Mouse (Mus musculus): ENCODE results near the gene Ptprg. TPM values are rescaled to one million over a fixed set of nuclear protein-coding genes. Genes with fewer than 3 reads are reported as not detected.
"Not testable (repeated sequence)": the region's sequence is repeated elsewhere in the genome, so short reads cannot be mapped to it uniquely, and the experiment has no call there.

The Ptprg gene
- polyA plus RNA-seq, 1 experiment from 2014 or later: 27.1 TPM

GRCm38 (mm10) chr14:12047637-12048036 is 494.3 kb downstream of the Ptprg start:
- ATAC-seq (no peak), DNase-seq (ENCODE audit: low spot score) (no peak)
- Histone ChIP-seq H3K27ac (ENCODE audit: low read depth, low read length) (no peak overlapping the region), H3K36me3 (ENCODE audit: control insufficient read depth, insufficient read depth, low read length) (no peaks in the 10 kb centered on the region), H3K27me3 (replicated peaks; ENCODE audit: control insufficient read depth, insufficient read depth, low read length) (no peaks in the 10 kb centered on the region), H3K9me3 (replicated peaks; ENCODE audit: control insufficient read depth, low read length) (no peaks in the 10 kb centered on the region), H3K4me2 (ENCODE audit: low read length) (no peak overlapping the region), H3K4me3 (ENCODE audit: low read depth, low read length) (no peak overlapping the region), H3K9ac (ENCODE audit: low read length) (no peak overlapping the region), H3K4me1 (ENCODE audit: control insufficient read depth, insufficient read depth, low read length) (no peaks in the 10 kb centered on the region)
- 97% methylated on average over 4 of the region's 4 CpGs for WGBS

- H3K27ac ChIP-seq (ENCODE audit: low read depth, low read length): no peak overlapping the region
- WGBS: 31% methylated on average over 5 of the region's 5 CpGs
- no peaks in the 10 kb centered on the region for H3K27me3 ChIP-seq (replicated peaks; ENCODE audit: control insufficient read depth, insufficient read depth, low read length)
- no peaks in the 10 kb centered on the region for H3K4me1 ChIP-seq (ENCODE audit: control insufficient read depth, insufficient read depth, low read length)
- no peaks in the 10 kb centered on the region for H3K9me3 ChIP-seq (replicated peaks; ENCODE audit: control insufficient read depth, low read length)
- ATAC-seq (no peak), DNase-seq (ENCODE audit: low spot score) (no peak)
- H3K4me3 ChIP-seq (ENCODE audit: low read depth, low read length): no peak overlapping the region
- H3K9ac ChIP-seq (ENCODE audit: low read length): no peak overlapping the region
- H3K36me3 ChIP-seq (ENCODE audit: control insufficient read depth, insufficient read depth, low read length): no peaks in the 10 kb centered on the region
- H3K4me2 ChIP-seq (ENCODE audit: low read length): no peak overlapping the region
Observed at GRCm38 (mm10) chr14:12056912-12057524, 503.7 kb downstream of the Ptprg start.

GRCm38 (mm10) chr14:12057856-12058255 is 504.5 kb downstream of the Ptprg start:
- Histone ChIP-seq H3K9ac (ENCODE audit: low read length) (no peak overlapping the region), H3K27ac (ENCODE audit: low read depth, low read length) (no peak overlapping the region), H3K27me3 (replicated peaks; ENCODE audit: control insufficient read depth, insufficient read depth, low read length) (no peaks in the 10 kb centered on the region), H3K4me3 (ENCODE audit: low read depth, low read length) (no peak overlapping the region), H3K4me2 (ENCODE audit: low read length) (no peak overlapping the region), H3K9me3 (replicated peaks; ENCODE audit: control insufficient read depth, low read length) (no peaks in the 10 kb centered on the region), H3K4me1 (ENCODE audit: control insufficient read depth, insufficient read depth, low read length) (no peaks in the 10 kb centered on the region), H3K36me3 (ENCODE audit: control insufficient read depth, insufficient read depth, low read length) (no peaks in the 10 kb centered on the region)
- ATAC-seq (no peak), DNase-seq (ENCODE audit: low spot score) (no peak)
- WGBS: 73% methylated on average over 2 of the region's 2 CpGs

- Histone ChIP-seq H3K4me2 (ENCODE audit: low read length) (no peak overlapping the region), H3K9ac (ENCODE audit: low read length) (no peak overlapping the region), H3K27me3 (replicated peaks; ENCODE audit: control insufficient read depth, insufficient read depth, low read length) (no peaks in the 10 kb centered on the region), H3K36me3 (ENCODE audit: control insufficient read depth, insufficient read depth, low read length) (no peaks in the 10 kb centered on the region), H3K4me3 (ENCODE audit: low read depth, low read length) (no peak overlapping the region), H3K27ac (ENCODE audit: low read depth, low read length) (no peak overlapping the region), H3K9me3 (replicated peaks; ENCODE audit: control insufficient read depth, low read length) (no peaks in the 10 kb centered on the region), H3K4me1 (ENCODE audit: control insufficient read depth, insufficient read depth, low read length) (no peaks in the 10 kb centered on the region)
- 95% methylated on average over 7 of the region's 7 CpGs for WGBS
- ATAC-seq (no peak), DNase-seq (ENCODE audit: low spot score) (no peak)
Observed at GRCm38 (mm10) chr14:12059149-12059548, 505.8 kb downstream of the Ptprg start.

GRCm38 (mm10) chr14:12061313-12061712 is 508.0 kb downstream of the Ptprg start:
- not testable (repeated sequence) for H3K9me3 ChIP-seq (replicated peaks; ENCODE audit: control insufficient read depth, low read length); H3K4me2 ChIP-seq (ENCODE audit: low read length); DNase-seq (ENCODE audit: low spot score); ATAC-seq; H3K4me1 ChIP-seq (ENCODE audit: control insufficient read depth, insufficient read depth, low read length); H3K36me3 ChIP-seq (ENCODE audit: control insufficient read depth, insufficient read depth, low read length); H3K27ac ChIP-seq (ENCODE audit: low read depth, low read length); H3K27me3 ChIP-seq (replicated peaks; ENCODE audit: control insufficient read depth, insufficient read depth, low read length); H3K4me3 ChIP-seq (ENCODE audit: low read depth, low read length); H3K9ac ChIP-seq (ENCODE audit: low read length)
- 93% methylated on average over 1 of the region's 2 CpGs for WGBS

GRCm38 (mm10) chr14:12062628-12063360 is 509.5 kb downstream of the Ptprg start:
- H3K9ac ChIP-seq (ENCODE audit: low read length): no peak overlapping the region
- H3K27ac ChIP-seq (ENCODE audit: low read depth, low read length): no peak overlapping the region
- ATAC-seq (no peak), DNase-seq (ENCODE audit: low spot score) (no peak)
- H3K36me3 ChIP-seq (ENCODE audit: control insufficient read depth, insufficient read depth, low read length): no peaks in the 10 kb centered on the region
- no peaks in the 10 kb centered on the region for H3K27me3 ChIP-seq (replicated peaks; ENCODE audit: control insufficient read depth, insufficient read depth, low read length)
- no peak overlapping the region for H3K4me3 ChIP-seq (ENCODE audit: low read depth, low read length)
- H3K4me1 ChIP-seq (ENCODE audit: control insufficient read depth, insufficient read depth, low read length): no peaks in the 10 kb centered on the region
- H3K4me2 ChIP-seq (ENCODE audit: low read length): no peak overlapping the region
- 91% methylated on average over 7 of the region's 7 CpGs for WGBS
- no peaks in the 10 kb centered on the region for H3K9me3 ChIP-seq (replicated peaks; ENCODE audit: control insufficient read depth, low read length)

- Histone ChIP-seq H3K4me2 (ENCODE audit: low read length) (no peak overlapping the region), H3K36me3 (ENCODE audit: control insufficient read depth, insufficient read depth, low read length) (no peaks in the 10 kb centered on the region), H3K9me3 (replicated peaks; ENCODE audit: control insufficient read depth, low read length) (no peaks in the 10 kb centered on the region), H3K27me3 (replicated peaks; ENCODE audit: control insufficient read depth, insufficient read depth, low read length) (no peaks in the 10 kb centered on the region), H3K27ac (ENCODE audit: low read depth, low read length) (no peak overlapping the region), H3K4me3 (ENCODE audit: low read depth, low read length) (no peak overlapping the region), H3K4me1 (ENCODE audit: control insufficient read depth, insufficient read depth, low read length) (no peaks in the 10 kb centered on the region), H3K9ac (ENCODE audit: low read length) (no peak overlapping the region)
- ATAC-seq: no peak
- DNase-seq (ENCODE audit: low spot score): no peak
- WGBS: 76% methylated on average over 1 of the region's 1 CpGs
Observed at GRCm38 (mm10) chr14:12065001-12065400, 511.7 kb downstream of the Ptprg start.

GRCm38 (mm10) chr14:12065736-12066135 is 512.4 kb downstream of the Ptprg start:
- no peak overlapping the region for H3K9ac ChIP-seq (ENCODE audit: low read length)
- ATAC-seq (no peak), DNase-seq (ENCODE audit: low spot score) (no peak)
- H3K27me3 ChIP-seq (replicated peaks; ENCODE audit: control insufficient read depth, insufficient read depth, low read length): no peaks in the 10 kb centered on the region
- 82% methylated on average over 2 of the region's 2 CpGs for WGBS
- no peak overlapping the region for H3K4me2 ChIP-seq (ENCODE audit: low read length)
- H3K4me1 ChIP-seq (ENCODE audit: control insufficient read depth, insufficient read depth, low read length): no peaks in the 10 kb centered on the region
- no peak overlapping the region for H3K4me3 ChIP-seq (ENCODE audit: low read depth, low read length)
- no peak overlapping the region for H3K27ac ChIP-seq (ENCODE audit: low read depth, low read length)
- H3K36me3 ChIP-seq (ENCODE audit: control insufficient read depth, insufficient read depth, low read length): no peaks in the 10 kb centered on the region
- H3K9me3 ChIP-seq (replicated peaks; ENCODE audit: control insufficient read depth, low read length): no peaks in the 10 kb centered on the region

- DNase-seq (ENCODE audit: low spot score): no peak
- ATAC-seq: no peak
Observed at GRCm38 (mm10) chr14:12069707-12070106, 516.4 kb downstream of the Ptprg start.

More at GRCm38 (mm10) chr14:12069707-12070106, 516.4 kb downstream of the Ptprg start:
- H3K4me1 ChIP-seq (ENCODE audit: control insufficient read depth, insufficient read depth, low read length): no peaks in the 10 kb centered on the region
- 84% methylated on average over 12 of the region's 12 CpGs for WGBS
- H3K4me2 ChIP-seq (ENCODE audit: low read length): no peak overlapping the region
- no peak overlapping the region for H3K27ac ChIP-seq (ENCODE audit: low read depth, low read length)
- no peak overlapping the region for H3K9ac ChIP-seq (ENCODE audit: low read length)
- no peaks in the 10 kb centered on the region for H3K9me3 ChIP-seq (replicated peaks; ENCODE audit: control insufficient read depth, low read length)
- no peak overlapping the region for H3K4me3 ChIP-seq (ENCODE audit: low read depth, low read length)
- no peaks in the 10 kb centered on the region for H3K27me3 ChIP-seq (replicated peaks; ENCODE audit: control insufficient read depth, insufficient read depth, low read length)
- no peaks in the 10 kb centered on the region for H3K36me3 ChIP-seq (ENCODE audit: control insufficient read depth, insufficient read depth, low read length)

Data from forebrain, embryonic 14.5 days (tissue).